ENCODE assay signal across 35 mouse cellular contexts in genomic region chr8:102899525-102899924, GRCm38 (mm10).
"Had no signal": no experiment of that assay in that cellular context is flagged by ENCODE, and none has a peak within 500 bp of the region (broad histone marks: within the 10 kb centered on the region; RNA-seq: fewer than 3 reads in every experiment).

No protein-coding gene starts in this region.

- H3K9ac ChIP-seq: heart, embryonic 12.5 days; heart, embryonic 13.5 days; heart, embryonic 15.5 days; hindbrain, embryonic 12.5 days; hindbrain, embryonic 13.5 days; hindbrain, embryonic 14.5 days; hindbrain, embryonic 15.5 days; intestine, embryonic 15.5 days; kidney, embryonic 15.5 days had no signal

- H3K4me1 ChIP-seq: heart, embryonic 10.5 days; heart, embryonic 13.5 days; heart, embryonic 15.5 days; hindbrain, embryonic 10.5 days; hindbrain, embryonic 12.5 days; hindbrain, embryonic 13.5 days; hindbrain, embryonic 15.5 days; intestine, embryonic 15.5 days; kidney, embryonic 15.5 days had no signal

- H3K36me3 ChIP-seq: heart, embryonic 10.5 days; heart, embryonic 12.5 days; heart, embryonic 13.5 days; heart, embryonic 15.5 days; hindbrain, embryonic 10.5 days; hindbrain, embryonic 12.5 days; hindbrain, embryonic 13.5 days; hindbrain, embryonic 15.5 days; intestine, embryonic 15.5 days; kidney, embryonic 15.5 days had no signal

- H3K9me3 ChIP-seq: heart, embryonic 10.5 days; heart, embryonic 12.5 days; heart, embryonic 13.5 days; heart, embryonic 15.5 days; hindbrain, embryonic 10.5 days; hindbrain, embryonic 12.5 days; hindbrain, embryonic 13.5 days; hindbrain, embryonic 15.5 days; intestine, embryonic 15.5 days; kidney, embryonic 15.5 days had no signal

- DNase-seq: heart, postnatal 10 days; heart, postnatal 14 days; heart, postnatal 36 days; heart, postnatal 4 days; kidney, adult 11 months; kidney, adult 18-20 months; kidney, adult 2 months; kidney, adult 8-10 months; kidney, adult 9 months; kidney, postnatal 10 days; kidney, postnatal 14 days; kidney, postnatal 25 days; kidney, postnatal 36 days; kidney, postnatal 4 days; layer of hippocampus, adult 9-11 months; layer of hippocampus, postnatal 36 days had no signal

- H3K4me2 ChIP-seq: heart, embryonic 11.5 days; heart, embryonic 12.5 days; heart, embryonic 13.5 days; heart, embryonic 15.5 days; hindbrain, embryonic 12.5 days; hindbrain, embryonic 13.5 days; hindbrain, embryonic 14.5 days; hindbrain, embryonic 15.5 days; intestine, embryonic 15.5 days; kidney, embryonic 15.5 days had no signal

- H3K4me3 ChIP-seq: heart, embryonic 10.5 days; heart, embryonic 12.5 days; heart, embryonic 13.5 days; heart, embryonic 15.5 days; hindbrain, embryonic 10.5 days; hindbrain, embryonic 12.5 days; hindbrain, embryonic 13.5 days; hindbrain, embryonic 15.5 days; intestine, embryonic 15.5 days; kidney, embryonic 15.5 days; layer of hippocampus, adult 2 months had no signal

- H3K27me3 ChIP-seq: heart, embryonic 12.5 days; heart, embryonic 13.5 days; heart, embryonic 15.5 days; hindbrain, embryonic 12.5 days; hindbrain, embryonic 13.5 days; hindbrain, embryonic 15.5 days; intestine, embryonic 15.5 days; kidney, embryonic 15.5 days had no signal

- ATAC-seq: hindbrain, embryonic 16.5 days; hindbrain, postnatal 0 days; inflammation-experienced regulatory T-cells, adult 6 months; intestine, embryonic 15.5 days; intestine, embryonic 16.5 days; intestine, postnatal 0 days had no signal

- H3K27ac ChIP-seq: heart, embryonic 10.5 days; heart, embryonic 13.5 days; heart, embryonic 15.5 days; hindbrain, embryonic 10.5 days; hindbrain, embryonic 12.5 days; hindbrain, embryonic 13.5 days; hindbrain, embryonic 14.5 days; hindbrain, embryonic 15.5 days; hindbrain, postnatal 0 days; intestine, embryonic 15.5 days; kidney, embryonic 15.5 days; kidney, postnatal 0 days; layer of hippocampus, adult 2 months had no signal
